Mouse (Mus musculus): ENCODE results near the gene Arhgef12.

- no peak for TF ChIP-seq CTCF (IDR thresholded peaks at IDR 0.05; ENCODE audit: insufficient read depth, low read depth, low read length)
- TF ChIP-seq POLR2A (IDR thresholded peaks at IDR 0.05; ENCODE audit: insufficient read depth, low read depth, low read length) = no peak
Observed at GRCm38 (mm10) chr9:43014886-43015285, 92.2 kb downstream of the Arhgef12 start.
